Mouse (Mus musculus) spleen, adult 2 months (tissue): Measurements from ENCODE around the gene Gm12394.
"Not testable (repeated sequence)": the region's sequence is repeated elsewhere in the genome, so short reads cannot be mapped to it uniquely, and the experiment has no call there.

ENCODE experiments used
- CTCF ChIP-seq: fragments of 200-500 bp; IDR thresholded peaks from 2 replicates; pipeline ENCODE4 v1.5.1; 2011; ENCODE audit warnings: mild to moderate bottlenecking, inconsistent platforms; ENCODE audit not compliant: insufficient read depth, insufficient read length, insufficient replicate concordance; ENCODE audit errors: extremely low read depth
- POLR2A ChIP-seq: fragments of 200-500 bp; IDR thresholded peaks from 2 replicates; pipeline ENCODE4 v1.6.1; 2011; ENCODE audit warnings: low read depth, low read length, inconsistent platforms

GRCm38 (mm10) chr4:42860483-42860882 lies 3.9 kb upstream of the Gm12394 start:
- not testable (repeated sequence) for TF ChIP-seq CTCF, POLR2A
